8 mouse cellular contexts compared by ENCODE assay signal in genomic region chr2:123312277-123312617, GRCm38 (mm10).
DNase-seq lines count a peak whose midpoint lies in the region; ATAC-seq and TF ChIP-seq lines count a peak whose summit lies in the region.

No protein-coding gene starts in this region.

- no peak overlapping the region for H3K4me2 ChIP-seq in forebrain, embryonic 16.5 days (ENCODE audit: low read length)
- H3K4me2 ChIP-seq in hindbrain, embryonic 11.5 days (replicated peaks; ENCODE audit: low read depth, low read length), result no peak overlapping the region
- H3K4me2 ChIP-seq in lung, embryonic 16.5 days (ENCODE audit: low read depth, low read length), result no peak overlapping the region

- H3K9ac ChIP-seq in forebrain, embryonic 16.5 days (replicated peaks; ENCODE audit: low read depth, low read length), result no peak overlapping the region
- no peak overlapping the region for H3K9ac ChIP-seq in hindbrain, embryonic 11.5 days (ENCODE audit: low read depth, low read length)
- H3K9ac ChIP-seq in lung, embryonic 16.5 days (ENCODE audit: low read length), result no peak overlapping the region

- peak; percentile 96 for TF ChIP-seq CTCF in layer of hippocampus, adult 2 months (conservative IDR thresholded peaks at IDR 0.05)

- peak; percentile 93 for ATAC-seq in forebrain, embryonic 16.5 days
- peak; percentile 82 for ATAC-seq in hindbrain, embryonic 11.5 days (ENCODE audit: low FRiP score)
- peak; percentile 51; the same call in 1 of the 2 replicates for ATAC-seq in lung, embryonic 16.5 days (ENCODE audit: low read depth)

- H3K4me1 ChIP-seq in forebrain, embryonic 16.5 days (replicated peaks; ENCODE audit: control insufficient read depth, insufficient read depth, low read length), result peaks cover 2% of the 10 kb centered on the region; the same call in 1 of the 2 replicates
- no peaks in the 10 kb centered on the region for H3K4me1 ChIP-seq in hindbrain, embryonic 11.5 days (replicated peaks; ENCODE audit: control insufficient read depth, insufficient read depth, low read length)
- no peaks in the 10 kb centered on the region for H3K4me1 ChIP-seq in lung, embryonic 16.5 days (replicated peaks; ENCODE audit: control insufficient read depth, insufficient read depth, low read length)

- DNase-seq in NIH3T3 (ENCODE audit: low read depth), result peak; percentile 77
- peak; percentile 34 for DNase-seq in cerebellum, adult 11-12 months
- DNase-seq in hindbrain, embryonic 11.5 days (ENCODE audit: low spot score), result peak; percentile 87
- peak; percentile 75 to 88 for DNase-seq in layer of hippocampus, adult 2 months (ENCODE audit: low spot score in 2 of 2)
- peak; percentile 49 for DNase-seq in retina, adult 2 months (ENCODE audit: low read depth, low spot score)
- DNase-seq in yolk sac, embryonic 10.5 days (ENCODE audit: low spot score), result peak; percentile 3

- no peaks in the 10 kb centered on the region for H3K9me3 ChIP-seq in forebrain, embryonic 16.5 days (ENCODE audit: control insufficient read depth, low read length)
- H3K9me3 ChIP-seq in hindbrain, embryonic 11.5 days (ENCODE audit: control insufficient read depth, low read length), result no peaks in the 10 kb centered on the region
- H3K9me3 ChIP-seq in lung, embryonic 16.5 days (ENCODE audit: control insufficient read depth, low read length), result no peaks in the 10 kb centered on the region

- no peak overlapping the region for H3K27ac ChIP-seq in forebrain, embryonic 16.5 days (ENCODE audit: low read length)
- H3K27ac ChIP-seq in hindbrain, embryonic 11.5 days (ENCODE audit: low read depth, low read length), result no peak overlapping the region
- no peak overlapping the region for H3K27ac ChIP-seq in layer of hippocampus, adult 2 months
- H3K27ac ChIP-seq in lung, embryonic 16.5 days (ENCODE audit: low read length), result no peak overlapping the region

- 18% methylated on average over 8 of the region's 8 CpGs for WGBS in forebrain, embryonic 16.5 days
- 31% methylated on average over 8 of the region's 8 CpGs for WGBS in hindbrain, embryonic 11.5 days
- WGBS in lung, embryonic 16.5 days, result 9% methylated on average over 8 of the region's 8 CpGs

- no peaks in the 10 kb centered on the region for H3K36me3 ChIP-seq in forebrain, embryonic 16.5 days (ENCODE audit: control insufficient read depth, insufficient read depth)
- no peaks in the 10 kb centered on the region for H3K36me3 ChIP-seq in hindbrain, embryonic 11.5 days (ENCODE audit: control insufficient read depth, insufficient read depth, low read length)
- H3K36me3 ChIP-seq in lung, embryonic 16.5 days (ENCODE audit: control insufficient read depth, insufficient read depth, low read length), result no peaks in the 10 kb centered on the region

- H3K4me3 ChIP-seq in forebrain, embryonic 16.5 days (replicated peaks; ENCODE audit: low read length), result no peak overlapping the region
- H3K4me3 ChIP-seq in hindbrain, embryonic 11.5 days (ENCODE audit: low read depth, low read length), result no peak overlapping the region
- no peak overlapping the region for H3K4me3 ChIP-seq in layer of hippocampus, adult 2 months
- no peak overlapping the region for H3K4me3 ChIP-seq in lung, embryonic 16.5 days (ENCODE audit: low read length)

- H3K27me3 ChIP-seq in forebrain, embryonic 16.5 days (replicated peaks; ENCODE audit: control insufficient read depth, insufficient read depth, low read length), result no peaks in the 10 kb centered on the region
- no peaks in the 10 kb centered on the region for H3K27me3 ChIP-seq in hindbrain, embryonic 11.5 days (ENCODE audit: control insufficient read depth, insufficient read depth, low read length)
- no peaks in the 10 kb centered on the region for H3K27me3 ChIP-seq in lung, embryonic 16.5 days (ENCODE audit: control insufficient read depth, insufficient read depth, low read depth, low read length)

Comparison
In these comparisons a context has a peak if more than half of its experiments do, and no peak if none do; other contexts are left out.
1. DNase-seq: peak in every context shown above with its lines; median percentile 87 in hindbrain, embryonic 11.5 days; 82 in layer of hippocampus, adult 2 months; 77 in NIH3T3; 49 in retina, adult 2 months; 34 in cerebellum, adult 11-12 months; 3 in yolk sac, embryonic 10.5 days.